Mouse (Mus musculus): ENCODE data around the gene Marc2. TPM values are rescaled to one million over a fixed set of nuclear protein-coding genes. Genes with fewer than 3 reads are reported as not detected.

Gene Marc2
- polyA plus RNA-seq, 1 experiment from 2014 or later, result 279 TPM

DNA sequence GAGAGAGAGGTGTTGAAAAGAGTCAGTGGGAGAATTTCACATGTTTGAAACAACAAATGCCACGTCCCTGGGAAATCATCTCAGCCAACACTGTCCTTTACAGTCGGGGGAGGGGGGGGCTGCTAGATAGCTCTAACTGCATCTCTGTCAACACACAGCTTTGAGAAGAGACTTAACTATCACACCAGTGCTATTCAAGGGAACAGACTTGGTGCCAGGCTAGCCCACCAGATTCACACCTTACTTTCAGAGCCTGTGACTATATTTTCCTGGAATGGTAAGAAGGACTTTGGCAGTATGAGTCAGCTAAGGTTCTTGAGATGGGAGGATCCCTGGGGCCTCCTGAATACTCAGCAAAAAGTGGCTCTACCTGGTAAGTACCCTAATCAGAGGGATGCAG, 31.1 kb upstream of the Marc2 start:
- Histone ChIP-seq H3K9ac (ENCODE audit: low read length) (no peak overlapping the region), H3K36me3 (ENCODE audit: control insufficient read depth, insufficient read depth, low read length) (no peaks in the 10 kb centered on the region), H3K4me1 (replicated peaks; ENCODE audit: control insufficient read depth, insufficient read depth, low read length) (peaks cover 4% of the 10 kb centered on the region; the same call in 1 of the 2 replicates), H3K4me2 (ENCODE audit: low read length) (no peak overlapping the region), H3K4me3 (ENCODE audit: low read depth, low read length) (no peak overlapping the region), H3K9me3 (ENCODE audit: control insufficient read depth, low read length) (no peaks in the 10 kb centered on the region), H3K27me3 (replicated peaks; ENCODE audit: control insufficient read depth, insufficient read depth, low read length) (peaks cover 17% of the 10 kb centered on the region), H3K27ac (ENCODE audit: low read depth) (no peak overlapping the region)
- 76% methylated on average over 2 of the region's 2 CpGs for WGBS
- no peak for ATAC-seq (replicated peaks; ENCODE audit: low FRiP score, low TSS enrichment, low read depth)
- no peak for DNase-seq (ENCODE audit: low spot score)

DNA sequence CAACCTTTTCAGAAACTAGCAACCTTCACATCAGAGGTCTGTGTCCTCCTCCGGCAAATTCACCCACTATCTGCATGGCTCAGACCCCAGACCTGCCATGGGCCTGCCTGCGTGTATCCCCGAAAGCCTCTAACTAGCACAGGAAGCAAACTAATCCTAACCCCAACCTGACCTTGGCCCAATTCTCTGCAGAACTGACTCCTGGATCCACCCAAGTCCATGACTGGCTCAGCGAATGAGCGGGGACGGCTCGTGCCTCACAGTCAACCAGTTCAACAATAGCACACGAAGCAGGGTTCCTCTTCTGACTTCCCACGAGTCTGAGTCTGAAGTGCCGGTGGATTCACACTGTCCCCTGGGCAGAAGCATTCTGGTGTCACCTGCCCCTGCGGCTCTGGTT, 27.7 kb upstream of the Marc2 start:
- H3K9ac ChIP-seq (ENCODE audit: low read length), result no peak overlapping the region
- 83% methylated on average over 11 of the region's 11 CpGs for WGBS
- no peaks in the 10 kb centered on the region for H3K9me3 ChIP-seq (ENCODE audit: control insufficient read depth, low read length)
- no peak for ATAC-seq (replicated peaks; ENCODE audit: low FRiP score, low TSS enrichment, low read depth)
- DNase-seq (ENCODE audit: low spot score), result no peak
- H3K27ac ChIP-seq (ENCODE audit: low read depth), result no peak overlapping the region
- H3K27me3 ChIP-seq (replicated peaks; ENCODE audit: control insufficient read depth, insufficient read depth, low read length), result no peaks in the 10 kb centered on the region
- peaks cover 18% of the 10 kb centered on the region for H3K4me1 ChIP-seq (replicated peaks; ENCODE audit: control insufficient read depth, insufficient read depth, low read length)
- no peaks in the 10 kb centered on the region for H3K36me3 ChIP-seq (ENCODE audit: control insufficient read depth, insufficient read depth, low read length)
- H3K4me3 ChIP-seq (ENCODE audit: low read depth, low read length), result no peak overlapping the region
- no peak overlapping the region for H3K4me2 ChIP-seq (ENCODE audit: low read length)

DNA sequence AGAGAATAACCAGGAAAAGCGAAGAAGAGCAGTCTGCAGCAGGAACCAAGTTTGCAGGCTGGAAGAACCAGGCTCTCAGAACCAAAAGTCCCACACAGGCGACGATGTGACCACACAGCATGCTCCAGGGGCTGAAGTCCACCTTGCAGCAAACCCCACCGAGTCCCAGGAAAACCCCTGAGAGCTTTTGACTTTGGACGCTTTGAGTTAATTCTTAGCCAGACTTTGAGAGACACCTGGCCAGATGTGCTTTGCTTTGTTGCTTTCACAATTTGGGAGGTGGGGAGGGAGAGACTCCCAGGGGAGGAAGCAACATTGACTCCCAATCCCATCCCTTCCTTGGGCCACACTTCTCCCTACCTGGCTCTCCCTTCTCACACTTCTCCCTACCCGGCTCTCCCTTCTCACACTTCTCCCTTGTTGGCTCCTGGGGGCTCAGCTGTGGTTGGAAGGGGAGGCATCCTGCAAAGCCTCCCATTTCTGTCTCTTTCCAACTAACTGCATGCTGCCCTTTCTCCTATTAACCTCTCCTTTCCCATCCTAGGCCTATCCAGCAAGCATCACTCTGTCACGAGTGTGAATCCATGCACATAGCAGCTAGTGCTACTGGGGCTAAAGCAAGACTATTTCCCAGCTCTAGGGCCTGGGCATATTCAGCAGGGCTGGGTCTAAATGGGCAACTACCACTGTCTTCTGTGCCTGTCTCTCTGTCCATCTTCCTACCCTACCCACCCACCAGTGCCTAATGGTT, 26.0 kb upstream of the Marc2 start:
- no peak for ATAC-seq (replicated peaks; ENCODE audit: low FRiP score, low TSS enrichment, low read depth)

DNA sequence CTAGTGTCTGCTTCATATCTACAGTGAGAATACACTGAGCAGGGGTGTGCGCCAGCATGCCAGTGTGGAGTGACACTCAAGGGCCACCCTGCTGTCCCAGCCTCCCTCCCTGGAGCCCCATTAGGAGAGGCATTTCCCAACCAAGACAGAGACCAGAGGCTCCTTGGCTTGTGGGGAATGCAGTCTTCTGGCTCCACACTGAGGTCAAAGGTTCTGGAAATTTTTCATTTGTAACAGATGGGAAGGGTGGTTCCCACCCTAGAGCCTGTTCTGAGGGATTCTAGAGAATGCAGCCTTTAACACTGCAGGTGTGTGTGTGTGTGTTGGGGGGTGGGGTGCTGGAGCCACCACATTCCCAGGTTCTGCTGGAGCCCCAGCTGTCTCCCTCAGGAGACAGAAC, 25.3 kb upstream of the Marc2 start:
- no peaks in the 10 kb centered on the region for H3K36me3 ChIP-seq (ENCODE audit: control insufficient read depth, insufficient read depth, low read length)
- WGBS, result 74% methylated on average over 1 of the region's 1 CpGs
- H3K27ac ChIP-seq (ENCODE audit: low read depth), result peak overlapping the region; percentile 54; the same call in 1 of the 2 replicates

More for the DNA sequence above, 26.0 kb upstream of the Marc2 start:
- H3K36me3 ChIP-seq (ENCODE audit: control insufficient read depth, insufficient read depth, low read length), result no peaks in the 10 kb centered on the region
- H3K9me3 ChIP-seq (ENCODE audit: control insufficient read depth, low read length), result no peaks in the 10 kb centered on the region
- peaks cover 17% of the 10 kb centered on the region for H3K4me1 ChIP-seq (replicated peaks; ENCODE audit: control insufficient read depth, insufficient read depth, low read length)
- H3K4me3 ChIP-seq (ENCODE audit: low read depth, low read length), result no peak overlapping the region
- peak overlapping the region; percentile 54; the same call in 1 of the 2 replicates for H3K27ac ChIP-seq (ENCODE audit: low read depth)
- no peaks in the 10 kb centered on the region for H3K27me3 ChIP-seq (replicated peaks; ENCODE audit: control insufficient read depth, insufficient read depth, low read length)
- DNase-seq (ENCODE audit: low spot score), result no peak
- no peak overlapping the region for H3K9ac ChIP-seq (ENCODE audit: low read length)
- no peak overlapping the region for H3K4me2 ChIP-seq (ENCODE audit: low read length)
- 63% methylated on average over 7 of the region's 7 CpGs for WGBS

DNA sequence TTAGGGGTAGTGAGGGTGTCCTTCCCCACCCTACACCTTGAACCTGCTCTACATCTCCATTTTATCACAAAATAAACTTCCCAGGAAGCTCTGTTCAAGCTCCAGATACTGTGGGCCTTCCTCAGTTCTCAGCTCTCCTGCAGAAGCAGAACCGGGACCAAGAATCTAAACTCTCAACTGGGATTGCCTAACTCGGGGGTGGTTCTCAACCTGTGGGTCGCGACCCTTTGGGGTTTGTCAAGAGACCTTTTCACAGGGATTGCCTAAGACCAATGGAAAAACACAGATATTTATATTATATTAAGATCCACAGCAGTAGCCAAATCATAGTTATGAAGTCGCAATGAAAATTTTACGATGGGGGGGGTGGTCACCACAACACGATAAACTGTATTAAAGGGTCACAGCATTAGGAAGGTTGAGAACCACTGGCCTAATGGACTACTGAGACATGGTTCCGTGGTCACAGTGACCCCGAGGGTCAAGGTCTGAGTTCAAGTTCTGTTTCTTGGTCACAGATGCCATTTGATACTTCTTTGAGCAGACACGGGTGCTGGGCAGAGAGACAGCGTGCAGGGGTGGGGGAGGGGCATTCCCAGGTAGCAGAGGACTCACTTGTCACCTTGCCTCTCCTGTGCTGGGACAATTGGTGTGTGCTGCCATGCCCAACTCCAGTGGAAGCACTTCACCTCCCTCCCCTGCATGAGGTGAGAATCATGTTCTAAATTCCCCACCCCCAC, 24.6 kb upstream of the Marc2 start:
- ATAC-seq (replicated peaks; ENCODE audit: low FRiP score, low TSS enrichment, low read depth) (no peak), DNase-seq (ENCODE audit: low spot score) (no peak)
- Histone ChIP-seq H3K9ac (ENCODE audit: low read length) (no peak overlapping the region), H3K9me3 (ENCODE audit: control insufficient read depth, low read length) (no peaks in the 10 kb centered on the region), H3K4me3 (ENCODE audit: low read depth, low read length) (no peak overlapping the region), H3K4me1 (replicated peaks; ENCODE audit: control insufficient read depth, insufficient read depth, low read length) (peaks cover 20% of the 10 kb centered on the region), H3K27me3 (replicated peaks; ENCODE audit: control insufficient read depth, insufficient read depth, low read length) (no peaks in the 10 kb centered on the region), H3K4me2 (ENCODE audit: low read length) (no peak overlapping the region), H3K36me3 (ENCODE audit: control insufficient read depth, insufficient read depth, low read length) (no peaks in the 10 kb centered on the region), H3K27ac (ENCODE audit: low read depth) (no peak overlapping the region)
- WGBS, result 81% methylated on average over 11 of the region's 11 CpGs

More for the DNA sequence above, 25.3 kb upstream of the Marc2 start:
- Histone ChIP-seq H3K4me2 (ENCODE audit: low read length) (no peak overlapping the region), H3K27me3 (replicated peaks; ENCODE audit: control insufficient read depth, insufficient read depth, low read length) (no peaks in the 10 kb centered on the region), H3K9ac (ENCODE audit: low read length) (no peak overlapping the region), H3K4me3 (ENCODE audit: low read depth, low read length) (no peak overlapping the region), H3K9me3 (ENCODE audit: control insufficient read depth, low read length) (no peaks in the 10 kb centered on the region), H3K4me1 (replicated peaks; ENCODE audit: control insufficient read depth, insufficient read depth, low read length) (peaks cover 20% of the 10 kb centered on the region)
- DNase-seq (ENCODE audit: low spot score), result no peak
- ATAC-seq (replicated peaks; ENCODE audit: low FRiP score, low TSS enrichment, low read depth), result 0 out of 2 replicates have a peak, but pooled peaks have one; percentile 37

DNA sequence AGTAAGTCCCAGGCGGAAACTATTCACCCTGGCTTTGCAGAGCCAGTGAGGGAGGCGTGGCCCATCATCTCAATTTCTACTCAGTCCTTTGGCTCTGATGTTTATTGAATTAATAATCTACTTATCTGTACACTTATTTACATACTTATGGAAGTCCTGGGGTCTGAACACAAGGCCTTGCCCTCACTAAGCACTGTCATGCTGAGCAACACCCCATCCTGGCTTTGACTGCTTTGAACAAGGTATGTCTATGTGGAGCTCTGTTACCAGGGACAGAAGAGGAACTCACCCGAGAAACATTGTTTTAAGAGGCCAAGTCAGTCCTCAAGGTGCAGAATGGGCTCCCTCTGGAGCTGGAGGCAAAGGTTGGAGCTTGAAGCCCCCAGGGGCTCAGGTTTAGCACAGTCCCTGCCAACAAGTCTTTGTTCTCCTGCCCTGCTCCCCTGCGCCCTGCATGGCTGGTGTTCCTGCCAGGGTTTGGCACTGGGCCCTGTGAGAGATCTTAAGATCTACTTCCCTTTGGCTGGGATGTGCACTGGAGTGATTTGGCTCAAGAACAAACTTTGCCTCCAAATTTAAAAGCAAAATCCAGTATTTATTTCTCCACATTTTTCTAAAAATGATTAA, 23.8 kb upstream of the Marc2 start:
- Histone ChIP-seq H3K9me3 (ENCODE audit: control insufficient read depth, low read length) (no peaks in the 10 kb centered on the region), H3K27ac (ENCODE audit: low read depth) (no peak overlapping the region), H3K4me1 (replicated peaks; ENCODE audit: control insufficient read depth, insufficient read depth, low read length) (peaks cover 20% of the 10 kb centered on the region), H3K4me2 (ENCODE audit: low read length) (no peak overlapping the region), H3K27me3 (replicated peaks; ENCODE audit: control insufficient read depth, insufficient read depth, low read length) (no peaks in the 10 kb centered on the region), H3K9ac (ENCODE audit: low read length) (no peak overlapping the region), H3K36me3 (ENCODE audit: control insufficient read depth, insufficient read depth, low read length) (no peaks in the 10 kb centered on the region), H3K4me3 (ENCODE audit: low read depth, low read length) (no peak overlapping the region)
- ATAC-seq (replicated peaks; ENCODE audit: low FRiP score, low TSS enrichment, low read depth) (no peak), DNase-seq (ENCODE audit: low spot score) (no peak)
- 76% methylated on average over 4 of the region's 4 CpGs for WGBS

DNA sequence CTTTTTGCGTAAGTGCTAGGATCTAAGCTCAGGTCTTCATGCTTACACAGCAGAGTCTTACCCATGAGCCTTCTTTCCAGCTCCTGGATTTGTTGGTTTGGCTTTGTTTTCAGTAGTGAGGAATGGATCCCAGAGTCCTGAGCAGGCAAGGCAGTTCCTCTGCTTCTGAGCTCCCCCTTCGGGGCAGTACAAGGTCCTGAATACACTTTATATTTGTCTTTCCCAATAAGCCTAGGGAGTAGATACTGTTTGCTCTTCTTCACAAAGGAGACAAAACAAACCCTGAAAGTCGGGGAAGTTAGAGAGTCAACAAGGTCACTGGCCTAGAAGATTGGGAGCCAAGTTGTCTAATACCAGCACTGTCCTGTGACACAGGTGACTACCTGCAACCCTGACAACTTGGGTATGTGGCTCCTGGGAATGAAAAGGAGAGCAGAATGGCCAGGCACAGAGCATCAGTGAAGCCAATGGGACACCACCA, 21.4 kb upstream of the Marc2 start:
- Histone ChIP-seq H3K4me3 (ENCODE audit: low read depth, low read length) (no peak overlapping the region), H3K4me2 (ENCODE audit: low read length) (no peak overlapping the region), H3K9ac (ENCODE audit: low read length) (no peak overlapping the region), H3K9me3 (ENCODE audit: control insufficient read depth, low read length) (no peaks in the 10 kb centered on the region), H3K4me1 (replicated peaks; ENCODE audit: control insufficient read depth, insufficient read depth, low read length) (peaks cover 20% of the 10 kb centered on the region), H3K36me3 (ENCODE audit: control insufficient read depth, insufficient read depth, low read length) (no peaks in the 10 kb centered on the region), H3K27me3 (replicated peaks; ENCODE audit: control insufficient read depth, insufficient read depth, low read length) (no peaks in the 10 kb centered on the region), H3K27ac (ENCODE audit: low read depth) (no peak overlapping the region)
- DNase-seq (ENCODE audit: low spot score) (no peak), ATAC-seq (replicated peaks; ENCODE audit: low FRiP score, low TSS enrichment, low read depth) (no peak)
- WGBS, result 70% methylated on average over 3 of the region's 3 CpGs

DNA sequence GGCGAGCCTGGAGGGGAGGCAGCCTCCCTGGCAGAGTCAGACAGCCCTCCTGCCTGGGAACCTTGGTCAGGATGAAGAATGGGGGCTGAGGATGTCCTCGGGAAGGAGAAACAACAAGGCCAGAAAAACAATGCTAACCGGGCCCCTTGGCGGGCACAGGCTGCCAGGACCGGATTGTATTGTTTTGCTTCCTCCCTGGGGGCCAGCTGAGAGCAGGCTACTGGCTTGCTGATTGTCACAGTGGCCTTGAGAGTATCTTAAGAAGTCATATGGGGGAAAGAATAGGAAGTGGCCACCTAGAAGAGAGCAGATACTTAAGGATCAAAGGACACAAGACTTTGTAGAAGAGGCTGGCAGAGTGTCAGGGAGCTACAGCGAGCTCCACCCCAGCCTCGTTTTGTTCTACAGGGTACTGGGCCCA, 18.1 kb upstream of the Marc2 start:
- no peak for DNase-seq (ENCODE audit: low spot score)
- H3K36me3 ChIP-seq (ENCODE audit: control insufficient read depth, insufficient read depth, low read length), result no peaks in the 10 kb centered on the region
- H3K9ac ChIP-seq (ENCODE audit: low read length), result no peak overlapping the region
- 53% methylated on average over 7 of the region's 7 CpGs for WGBS
- no peaks in the 10 kb centered on the region for H3K27me3 ChIP-seq (replicated peaks; ENCODE audit: control insufficient read depth, insufficient read depth, low read length)
- H3K9me3 ChIP-seq (ENCODE audit: control insufficient read depth, low read length), result no peaks in the 10 kb centered on the region
- H3K4me3 ChIP-seq (ENCODE audit: low read depth, low read length), result no peak overlapping the region
- H3K4me2 ChIP-seq (ENCODE audit: low read length), result no peak overlapping the region
- ATAC-seq (replicated peaks; ENCODE audit: low FRiP score, low TSS enrichment, low read depth), result no peak
- 0 out of 2 replicates have a peak overlapping the region, but pooled peaks have one; percentile 16 for H3K27ac ChIP-seq (ENCODE audit: low read depth)
- peaks cover 3% of the 10 kb centered on the region; the same call in 1 of the 2 replicates for H3K4me1 ChIP-seq (replicated peaks; ENCODE audit: control insufficient read depth, insufficient read depth, low read length)
